Mouse (Mus musculus) lung, adult 2 months (tissue): Measurements from ENCODE around the gene Nup54.

Experiments used
- CTCF ChIP-seq: fragments of 200-500 bp; IDR thresholded peaks from 2 replicates; pipeline ENCODE4 v1.5.1; 2011; ENCODE audit warnings: mild to moderate bottlenecking, low read length, control low read depth; ENCODE audit not compliant: insufficient read depth
- POLR2A ChIP-seq: fragments of 200-500 bp; IDR thresholded peaks from 2 replicates; pipeline ENCODE4 v1.6.1; 2011; ENCODE audit warnings: low read depth, mild to moderate bottlenecking, control low read depth, low read length, borderline replicate concordance; ENCODE audit errors: extremely low read depth

GRCm38 (mm10) chr5:92457410-92457809, 22.4 kb upstream of the Nup54 start:
- TF ChIP-seq POLR2A = no peak
- TF ChIP-seq CTCF = no peak
